Mouse (Mus musculus) kidney, postnatal 14 days (tissue): ENCODE data around the gene Foxp1.

Experiments
- DNase-seq: peaks from one replicate; pipeline ENCODE4 v3.0.0; 2022; ENCODE audit warnings: mixed read lengths

The Foxp1 gene

DNA sequence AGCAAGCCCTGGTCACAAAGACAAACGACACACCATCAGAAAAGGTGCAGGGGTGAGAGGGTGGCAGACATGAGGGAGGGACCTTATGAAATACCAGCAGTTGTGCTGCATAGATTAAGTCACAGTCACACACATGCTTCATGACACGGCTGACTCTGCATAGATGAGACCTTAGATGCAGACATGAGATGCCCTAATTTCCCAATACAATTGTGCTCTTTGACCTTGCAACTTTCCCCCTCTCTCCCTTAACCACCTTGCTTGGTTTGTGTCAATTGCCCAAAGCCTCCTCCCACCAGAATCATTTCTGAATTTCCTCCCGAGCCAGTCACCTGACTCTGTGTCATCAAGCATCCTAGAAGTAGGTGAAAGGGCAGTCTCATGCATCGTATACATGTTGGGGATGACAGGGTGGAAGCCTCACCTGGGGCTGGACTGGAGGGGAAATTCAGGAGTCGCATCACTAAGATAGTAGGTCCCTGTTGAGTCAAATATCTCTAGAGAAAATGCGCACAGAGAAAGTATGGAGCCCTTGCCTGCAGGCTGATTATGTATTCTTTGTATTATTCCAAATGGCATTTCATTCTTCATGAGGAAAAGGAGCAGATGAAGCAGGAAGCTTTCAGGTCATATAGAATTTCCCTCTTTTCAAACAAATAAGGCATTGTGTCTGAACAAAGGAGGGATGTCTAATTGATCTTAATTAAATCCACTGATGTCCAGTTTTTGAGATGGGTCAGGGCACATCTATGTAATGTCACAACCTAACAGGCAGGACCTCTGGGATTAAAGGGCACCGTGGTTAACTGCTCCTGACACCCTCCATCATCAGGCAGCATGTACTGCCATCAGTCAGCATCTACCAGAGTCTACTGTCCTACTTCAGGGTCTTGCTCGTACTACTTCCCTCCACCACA lies 486.8 kb downstream of the Foxp1 start:
- DNase-seq, result no peak

DNA sequence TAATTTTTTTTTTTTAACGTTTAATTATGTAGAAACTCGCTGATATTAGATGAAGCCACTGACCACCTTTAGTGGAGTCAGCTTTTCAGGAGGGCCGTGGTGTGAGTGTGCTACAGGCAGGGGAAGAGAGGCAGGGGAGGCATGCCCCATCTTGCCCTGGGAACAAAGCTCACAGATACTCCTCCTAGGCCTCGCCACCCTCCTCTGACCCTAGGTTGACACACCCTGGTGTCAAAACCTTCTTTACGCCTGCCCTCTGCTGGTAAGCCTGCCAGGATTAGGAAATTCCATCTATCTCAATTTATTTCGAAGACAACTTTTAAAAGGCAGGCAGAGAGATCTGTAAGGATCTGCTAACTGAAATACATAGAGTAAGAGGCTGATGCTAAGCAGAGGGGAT lies 489.5 kb downstream of the Foxp1 start:
- DNase-seq, result no peak

DNA sequence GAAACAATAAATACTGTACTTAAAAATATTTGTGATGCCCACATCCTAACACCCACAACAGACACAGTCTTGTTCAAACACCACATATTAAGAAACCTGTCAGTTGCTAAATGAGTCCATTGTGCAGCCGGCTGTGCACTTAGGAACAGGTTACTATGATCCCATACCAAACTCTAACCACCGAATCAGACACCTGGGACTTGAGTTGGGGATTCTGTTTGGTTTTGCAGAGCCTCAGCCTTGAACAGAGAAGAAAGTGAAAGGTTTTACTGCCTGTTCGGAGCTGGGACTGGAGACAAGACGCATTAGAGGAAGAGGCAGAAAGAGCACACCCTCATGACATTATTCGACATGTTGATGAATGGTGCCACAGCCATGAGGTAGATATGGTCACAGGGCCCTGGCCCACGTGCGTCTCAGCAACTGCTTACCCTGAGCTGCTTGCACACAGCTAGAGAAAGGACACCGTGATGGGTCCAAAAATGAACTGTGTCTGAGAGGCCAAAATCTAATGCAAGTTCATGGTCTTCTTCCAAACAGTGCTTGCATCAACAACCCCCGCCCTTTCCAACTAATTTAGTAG lies 491.1 kb downstream of the Foxp1 start:
- no peak for DNase-seq

DNA sequence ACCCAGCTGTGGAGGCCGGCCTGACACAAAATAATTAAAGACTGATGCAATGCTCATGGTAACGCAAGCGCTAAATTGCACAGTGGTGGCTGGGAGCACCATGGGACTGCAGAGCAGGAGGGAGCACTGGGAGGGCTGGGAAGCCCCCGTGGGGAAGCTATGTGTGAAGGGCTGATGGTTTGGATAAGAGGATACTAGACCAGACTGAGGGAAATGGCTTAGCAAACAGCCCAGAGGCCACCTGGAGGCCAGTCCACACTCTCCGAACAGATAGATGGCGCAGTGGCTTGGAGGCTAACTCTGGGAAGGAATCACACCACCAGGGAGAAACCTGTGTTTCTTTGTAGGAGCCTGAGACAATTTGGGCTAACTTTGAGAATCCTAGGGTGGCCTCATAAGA lies 492.3 kb downstream of the Foxp1 start:
- no peak for DNase-seq

DNA sequence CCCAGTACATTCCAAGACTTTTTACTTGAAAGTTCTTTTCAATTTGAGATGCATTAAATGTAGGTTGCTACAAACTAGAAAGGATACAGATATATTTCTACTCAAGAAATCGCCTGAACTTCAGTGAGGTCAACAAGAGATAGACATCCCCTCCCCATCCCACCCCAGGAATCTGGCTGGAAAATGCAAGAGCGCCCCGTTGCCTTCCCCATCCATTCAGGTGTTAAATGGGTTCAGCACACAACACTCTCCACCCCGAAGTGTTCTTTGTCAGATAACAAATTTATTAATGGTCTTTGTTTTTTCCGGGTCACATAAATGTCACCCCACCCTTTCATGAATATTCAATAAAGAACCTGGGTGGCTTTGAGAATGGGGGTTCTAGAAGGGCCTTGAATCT lies 493.1 kb downstream of the Foxp1 start:
- DNase-seq, result no peak

DNA sequence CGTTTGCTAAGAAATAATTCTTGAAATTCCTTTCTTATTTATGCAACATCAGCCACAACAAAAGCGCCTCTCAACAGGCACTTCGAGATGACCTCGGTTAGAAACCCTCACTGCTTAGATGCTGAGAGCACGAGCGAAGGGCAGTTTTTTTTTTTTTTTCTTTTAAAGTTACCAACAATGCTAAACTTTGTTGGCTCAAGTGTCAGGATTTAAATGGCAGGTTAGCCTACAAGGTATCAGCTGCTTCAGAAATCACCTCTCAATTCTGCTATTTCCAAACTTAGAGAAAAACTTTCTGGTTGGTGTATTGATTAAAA lies 493.6 kb downstream of the Foxp1 start:
- no peak for DNase-seq

DNA sequence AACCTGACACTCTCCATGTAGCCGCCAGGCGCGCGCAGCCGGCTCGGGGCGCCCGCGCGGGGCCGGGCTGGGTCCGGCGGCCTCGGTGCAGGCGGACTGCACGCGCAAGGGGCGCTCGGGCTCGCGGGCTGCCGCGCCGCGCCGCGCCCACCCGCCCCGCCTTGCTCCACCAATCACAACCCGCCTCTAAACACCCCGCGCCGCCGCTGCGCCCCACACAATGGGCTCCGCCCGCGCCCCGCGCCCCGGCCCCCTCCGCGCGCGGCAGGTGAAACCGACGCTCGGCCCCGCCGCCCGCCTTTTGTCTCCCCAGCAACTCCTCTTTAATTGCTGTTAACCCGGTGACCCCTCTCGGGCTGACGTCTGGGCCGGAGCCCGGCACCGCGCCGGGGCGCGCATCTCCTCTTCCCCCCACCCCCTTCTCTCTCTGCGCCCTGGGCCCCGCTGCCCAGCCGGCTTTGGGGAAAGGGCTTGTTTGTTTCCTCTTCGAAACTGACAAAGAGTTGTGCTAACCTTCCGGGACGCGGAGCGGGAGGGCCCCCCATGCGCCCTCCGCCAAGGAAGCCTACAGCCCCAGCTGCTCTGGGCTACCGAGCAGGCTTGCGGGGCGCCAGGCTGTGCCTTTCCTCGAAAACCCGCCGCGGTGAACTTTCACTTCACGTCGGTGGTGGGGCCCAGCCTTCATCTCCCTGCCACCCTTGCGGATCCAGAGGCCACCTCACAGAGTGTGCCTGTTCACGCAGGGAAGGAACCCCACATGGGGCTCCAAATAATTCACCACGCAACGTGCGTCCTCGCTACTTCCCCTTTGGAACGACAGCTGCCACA lies 494.1 kb downstream of the Foxp1 start:
- DNase-seq, result peak; percentile 69

DNA sequence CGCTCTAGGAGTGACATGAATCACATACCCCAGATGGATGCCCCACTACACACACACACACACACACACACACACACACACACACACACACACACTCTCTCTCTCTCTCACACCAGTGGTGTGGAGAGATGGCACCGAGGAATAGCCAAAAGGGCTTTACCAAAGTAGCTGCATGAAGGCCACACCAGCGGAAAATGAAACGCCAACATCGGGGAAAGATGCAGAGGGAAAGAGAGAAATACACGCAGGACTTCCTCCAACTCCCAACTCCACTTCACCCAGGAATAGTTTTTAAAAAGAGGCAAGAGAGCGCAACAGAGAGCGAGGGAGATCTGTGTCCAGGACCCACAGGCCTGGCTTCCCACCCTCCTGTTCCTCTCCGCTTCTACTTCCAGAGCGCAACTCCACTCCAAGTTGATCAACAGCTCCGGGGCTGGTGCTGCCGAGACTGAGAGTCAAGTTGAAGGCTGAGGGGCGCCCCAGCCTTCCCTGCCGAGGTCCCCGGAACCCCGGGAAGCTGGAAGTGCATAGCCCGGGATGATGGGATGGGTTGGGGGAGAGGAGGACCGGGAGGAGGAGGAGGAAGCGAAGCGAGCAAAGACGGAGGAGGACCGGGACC lies 494.9 kb downstream of the Foxp1 start:
- DNase-seq, result no peak

DNA sequence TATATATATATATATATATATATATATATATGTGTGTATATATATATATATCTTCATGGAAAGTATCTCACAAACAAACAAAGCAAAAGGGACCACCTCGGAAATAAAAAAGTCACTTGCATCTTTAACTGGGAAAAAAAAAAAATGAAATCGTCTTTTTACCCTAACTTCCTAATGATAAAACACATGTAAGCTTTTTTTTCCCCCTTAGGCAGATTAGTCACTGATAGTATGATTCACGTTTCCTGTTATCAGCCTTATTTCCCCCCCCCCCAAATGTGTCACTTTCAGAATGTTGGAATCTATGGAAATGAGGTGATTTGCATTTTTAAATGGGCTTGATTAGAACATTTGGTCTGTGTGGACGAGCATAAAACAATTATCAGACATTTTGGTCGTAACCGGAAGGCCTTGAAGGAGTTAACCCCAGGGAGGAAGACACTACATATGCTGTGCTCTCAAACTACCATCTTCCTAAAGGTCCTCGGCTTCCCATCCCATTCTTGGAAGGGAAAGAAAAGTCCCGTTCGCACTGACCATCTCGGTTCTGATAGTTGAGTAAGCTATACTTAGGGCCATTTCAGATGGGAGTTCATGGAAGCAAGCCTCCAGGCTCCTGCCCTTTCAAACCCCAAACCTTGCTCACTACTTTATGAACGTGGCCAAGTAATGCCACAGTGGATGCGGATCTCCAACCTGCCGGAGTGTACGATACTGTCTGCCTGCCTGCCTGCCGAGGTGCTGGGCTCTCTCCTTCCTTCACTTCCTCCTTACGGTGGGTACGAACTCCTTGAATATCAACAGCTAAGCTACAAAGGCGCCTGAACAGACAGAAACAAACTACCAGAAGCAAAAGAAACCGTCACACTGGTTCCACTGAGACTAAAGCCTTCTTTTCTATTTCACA lies 495.6 kb downstream of the Foxp1 start:
- no peak for DNase-seq

DNA sequence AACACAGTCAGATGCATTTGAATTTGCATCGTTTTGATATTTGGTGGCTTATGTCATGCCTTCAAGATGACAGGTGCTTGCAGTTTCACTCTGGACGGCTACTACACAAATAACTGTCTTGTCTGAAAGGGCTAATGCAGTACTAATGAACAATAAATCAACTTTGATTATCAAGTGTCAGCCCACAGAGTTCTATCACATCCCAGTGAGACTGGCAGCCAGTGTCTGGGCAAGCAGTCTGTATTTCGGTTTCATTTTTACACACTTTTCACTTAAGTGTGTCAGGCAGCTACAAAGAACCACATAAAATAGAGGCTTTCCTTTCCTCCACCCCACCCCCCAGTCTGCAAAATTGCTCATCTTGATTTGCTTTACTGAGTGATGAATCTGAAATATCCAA lies 496.5 kb downstream of the Foxp1 start:
- no peak for DNase-seq

DNA sequence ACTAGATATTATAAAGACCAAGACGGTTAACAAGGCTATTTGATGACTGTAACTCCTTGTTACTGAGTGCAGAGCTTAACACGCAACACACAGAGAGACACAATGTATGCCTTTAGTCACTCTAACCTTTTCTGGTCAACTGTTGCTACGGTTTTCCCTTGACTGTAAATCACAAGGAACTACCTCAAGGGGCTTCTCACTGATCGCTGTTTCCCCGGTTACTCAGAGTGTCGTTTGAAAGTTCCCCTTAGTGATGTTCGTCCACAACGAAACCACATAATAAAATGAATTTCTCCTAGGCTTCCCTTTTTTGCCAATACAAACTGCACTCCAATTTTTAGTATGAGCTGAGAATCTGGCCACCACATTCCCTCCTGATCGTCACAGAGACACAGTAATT lies 497.9 kb downstream of the Foxp1 start:
- DNase-seq, result no peak

DNA sequence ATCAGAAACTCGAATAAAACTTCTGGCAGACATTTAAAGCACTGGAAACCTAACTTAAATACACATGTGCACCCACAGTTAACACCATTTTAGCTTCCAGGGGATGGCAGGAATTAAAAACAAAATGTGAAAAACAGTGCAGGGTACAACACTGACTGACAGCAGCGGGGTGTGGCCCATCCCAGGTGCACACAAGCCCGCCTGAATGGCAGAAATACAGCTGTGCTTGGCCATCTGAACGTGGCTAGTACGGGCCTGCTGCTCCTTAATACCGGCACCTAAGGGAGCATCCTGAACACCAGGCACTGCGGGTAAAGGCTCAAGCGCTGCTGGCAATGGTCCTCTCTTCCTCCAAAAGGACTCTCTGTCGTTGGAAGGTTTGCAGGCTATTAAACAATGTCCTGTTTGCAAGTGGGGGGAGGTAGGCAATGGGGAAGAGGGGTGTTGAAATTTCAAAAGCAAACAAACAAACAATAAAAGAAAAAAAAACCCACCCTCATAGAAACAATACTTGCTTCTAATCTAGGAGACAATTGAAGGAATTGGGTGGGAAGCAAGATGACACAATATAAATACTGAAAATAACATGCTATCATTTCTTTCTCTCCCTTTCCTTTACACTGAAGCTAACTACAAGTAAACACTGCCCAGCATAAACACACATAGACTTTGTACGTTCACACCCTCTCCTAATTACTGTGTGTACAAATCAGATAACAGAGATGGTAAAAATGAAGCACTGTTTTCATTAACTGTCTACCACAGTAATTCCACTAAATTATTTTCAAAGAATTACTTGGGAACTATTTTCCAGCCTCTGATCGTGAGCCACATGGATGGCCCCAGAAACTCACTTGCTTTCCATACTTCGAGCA lies 501.7 kb downstream of the Foxp1 start:
- DNase-seq, result peak; percentile 28

DNA sequence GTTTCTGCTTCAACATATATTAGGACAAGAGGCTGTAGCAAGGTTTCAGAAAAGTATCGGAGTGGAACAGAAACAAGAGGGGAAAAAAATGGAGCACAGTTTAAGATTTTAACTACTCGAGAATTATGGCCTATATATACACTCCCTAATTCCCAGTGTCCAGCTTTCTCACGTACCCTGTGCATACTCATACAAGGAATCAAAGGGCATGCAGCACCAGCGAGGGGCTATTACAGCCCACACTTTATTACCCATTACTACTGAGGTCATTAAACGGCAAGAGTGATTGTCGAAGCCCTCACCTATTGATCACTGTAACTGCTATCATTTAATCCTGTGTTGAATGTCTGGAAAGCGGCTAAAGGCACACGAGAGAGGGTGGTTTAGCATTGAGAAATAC lies 502.8 kb downstream of the Foxp1 start:
- DNase-seq, result no peak

DNA sequence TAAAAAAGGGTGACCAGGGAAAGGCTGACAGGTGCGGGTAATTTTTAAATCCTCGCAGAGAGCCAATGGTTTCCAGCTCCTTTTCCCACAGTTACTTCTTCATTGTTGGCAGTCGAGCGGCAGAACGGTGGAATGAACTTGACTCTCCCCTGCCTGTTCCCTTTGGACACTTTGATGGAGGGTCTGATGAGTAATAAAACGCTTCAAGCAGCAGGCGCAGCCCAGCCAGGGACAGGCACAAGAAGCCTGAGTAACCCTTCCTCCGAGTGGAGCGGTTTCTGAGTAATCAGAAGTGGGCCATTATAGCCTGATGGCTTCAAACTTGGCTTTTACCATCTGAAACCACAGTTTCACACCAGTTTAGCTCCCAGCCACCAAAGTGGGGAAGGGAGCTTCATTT lies 503.3 kb downstream of the Foxp1 start:
- DNase-seq, result no peak

DNA sequence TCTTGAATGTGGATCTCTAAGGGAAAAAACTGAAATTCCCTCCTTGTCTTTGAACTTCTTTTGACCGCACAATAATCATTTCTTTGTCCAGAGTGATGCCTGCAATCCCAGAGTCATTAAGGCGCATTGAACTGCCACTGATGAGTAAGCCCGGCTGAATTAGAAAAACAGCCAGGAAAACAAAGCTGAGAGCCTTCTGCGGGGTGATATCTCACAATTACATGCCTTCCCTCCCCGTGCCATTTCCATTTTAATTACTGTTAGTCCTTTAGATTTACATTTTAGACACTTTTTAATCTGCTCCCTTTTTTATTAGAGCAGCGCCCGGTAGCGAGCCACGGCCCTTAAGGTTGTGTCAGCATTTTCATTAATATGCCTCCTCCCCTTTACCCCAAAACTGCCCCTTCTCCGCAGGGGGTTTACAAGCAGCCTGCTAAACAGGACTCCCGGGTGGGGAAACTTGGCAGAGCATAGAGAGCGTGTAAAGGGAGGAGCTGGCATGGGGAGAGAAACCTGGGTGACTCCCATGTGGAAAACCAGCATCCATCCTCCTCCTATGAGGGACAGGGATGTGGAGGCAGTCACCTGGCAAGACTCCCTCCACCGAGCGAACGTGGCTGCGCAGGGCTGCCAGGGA lies 508.5 kb downstream of the Foxp1 start:
- no peak for DNase-seq

DNA sequence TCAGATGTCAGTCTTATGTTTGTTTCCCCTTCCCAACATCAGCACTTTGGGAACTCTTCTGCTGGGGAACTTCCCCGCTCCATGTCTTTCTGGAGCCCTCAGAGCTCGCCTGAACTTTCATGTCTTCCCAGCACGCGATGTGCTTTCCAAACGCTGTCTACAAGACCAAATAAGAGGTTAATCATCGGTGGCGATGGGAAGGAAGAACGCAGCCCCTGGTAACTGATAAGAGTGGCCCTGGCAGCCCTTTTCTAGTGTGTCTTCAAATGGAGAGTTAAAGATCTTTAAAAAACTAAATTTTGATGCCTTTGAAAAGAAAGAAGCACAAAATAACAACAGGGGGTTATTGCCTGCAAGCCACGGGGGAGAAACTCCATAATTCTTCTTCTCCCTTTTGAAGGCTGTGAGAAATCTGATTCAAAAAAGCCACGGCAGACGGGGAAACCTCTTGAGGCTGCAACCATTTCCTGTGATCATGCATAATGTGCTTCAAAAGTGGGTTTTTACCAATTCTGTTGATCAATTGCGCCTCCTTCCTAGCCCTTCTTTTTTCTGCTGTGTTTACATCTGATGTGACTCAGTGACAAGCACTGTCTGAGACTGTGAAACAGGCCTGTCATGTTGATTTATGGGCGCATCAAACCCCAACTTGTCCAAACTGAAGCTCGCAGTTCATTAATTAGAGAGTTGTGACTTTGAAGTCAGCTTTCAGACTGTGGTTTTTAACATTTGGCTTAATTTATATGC lies 509.2 kb downstream of the Foxp1 start:
- DNase-seq, result no peak

DNA sequence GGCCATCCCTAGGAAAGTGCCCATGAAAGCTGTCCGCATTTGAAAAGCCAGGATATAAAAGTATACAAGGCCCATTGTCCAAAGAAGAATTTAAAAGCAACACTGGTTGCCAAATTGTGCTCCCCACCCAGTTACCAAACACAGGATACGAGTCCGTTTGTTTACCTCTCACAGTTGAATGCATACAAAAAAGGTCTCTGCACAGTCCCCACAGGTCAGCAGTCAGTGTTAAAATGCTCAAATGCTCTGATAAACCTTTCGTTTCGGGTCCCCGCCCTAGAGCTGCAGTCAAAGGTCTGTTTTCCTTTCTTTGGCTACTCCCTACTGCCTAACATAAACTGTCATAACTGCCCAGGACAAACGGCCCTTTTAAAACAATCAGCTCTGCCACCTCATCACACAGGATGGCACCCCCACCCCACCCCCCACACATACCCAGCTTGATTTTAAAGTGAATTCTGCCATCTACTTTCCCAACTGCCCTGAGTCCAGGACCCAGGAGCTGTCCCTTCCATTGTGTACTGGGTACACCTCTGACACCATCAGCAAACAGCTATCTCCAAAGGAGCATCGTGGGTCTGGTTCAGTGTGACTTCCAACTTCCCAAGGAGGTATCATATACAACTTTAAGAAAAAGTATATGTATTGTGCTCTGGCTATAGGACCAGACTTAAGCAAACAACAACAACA lies 510.5 kb downstream of the Foxp1 start:
- peak; percentile 34 for DNase-seq

DNA sequence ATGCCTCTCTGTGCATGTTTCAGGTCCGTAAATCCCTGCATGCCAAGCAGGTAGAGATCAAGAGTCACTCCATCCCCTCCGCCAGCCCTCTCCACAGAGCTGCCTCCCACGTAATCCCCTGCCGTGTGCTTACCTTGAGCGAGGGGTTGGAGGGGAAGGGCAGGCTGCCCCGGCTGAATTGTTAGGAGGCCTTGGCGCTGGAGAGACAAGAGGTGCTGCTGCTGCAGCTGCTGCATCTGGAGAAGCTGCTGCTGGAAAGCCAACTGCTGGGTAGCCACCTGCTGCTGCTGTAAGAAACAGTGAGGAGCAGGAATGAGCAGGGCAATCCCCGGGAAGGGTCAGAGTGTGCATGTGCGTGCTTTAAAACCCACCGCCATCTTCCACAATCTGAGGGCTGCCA lies 512.8 kb downstream of the Foxp1 start:
- no peak for DNase-seq

DNA sequence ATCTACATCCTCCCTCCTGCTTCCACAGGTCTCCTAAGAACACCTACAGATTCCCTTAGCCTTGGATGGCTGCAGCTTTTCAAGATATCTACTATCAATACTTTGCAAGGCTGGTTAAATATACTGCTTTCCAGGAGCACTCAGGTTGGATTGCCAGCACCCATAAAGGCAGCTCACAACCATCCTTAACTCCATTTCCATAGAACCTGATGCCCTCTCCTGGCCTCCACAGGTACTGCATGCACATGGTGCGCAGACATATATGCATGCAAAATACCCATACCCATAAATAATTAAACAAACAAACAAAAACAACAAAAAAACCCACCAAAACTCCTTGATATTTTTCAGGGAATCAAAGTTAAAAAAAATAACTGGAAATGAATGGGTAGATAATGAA lies 514.0 kb downstream of the Foxp1 start:
- no peak for DNase-seq
